Mouse (Mus musculus): ENCODE results near the gene H2-Ob.
A peak's percentile ranks its signal among the peaks of the same experiment; 100 is the strongest.

Gene H2-Ob

GRCm38 (mm10) chr17:34240916-34241315 lies 2.2 kb downstream of the H2-Ob start:
- no peak for DNase-seq (ENCODE audit: extremely low spot score)

- no peak for DNase-seq (ENCODE audit: extremely low spot score)
Observed at GRCm38 (mm10) chr17:34244656-34245055, 6.0 kb downstream of the H2-Ob start.

GRCm38 (mm10) chr17:34247047-34247446 lies 8.3 kb downstream of the H2-Ob start:
- DNase-seq (ENCODE audit: extremely low spot score) = no peak

GRCm38 (mm10) chr17:34248764-34249163 lies 10.1 kb downstream of the H2-Ob start:
- no peak for DNase-seq (ENCODE audit: extremely low spot score)

- no peak for DNase-seq (ENCODE audit: extremely low spot score)
Observed at GRCm38 (mm10) chr17:34249361-34249760, 10.7 kb downstream of the H2-Ob start.

GRCm38 (mm10) chr17:34249878-34250277 lies 11.2 kb downstream of the H2-Ob start:
- DNase-seq (ENCODE audit: extremely low spot score) = peak; percentile 20

- no peak for DNase-seq (ENCODE audit: extremely low spot score)
Observed at GRCm38 (mm10) chr17:34251666-34252065, 13.0 kb downstream of the H2-Ob start.

GRCm38 (mm10) chr17:34256501-34256900 lies 17.8 kb downstream of the H2-Ob start:
- DNase-seq (ENCODE audit: extremely low spot score) = no peak

GRCm38 (mm10) chr17:34257594-34258375 lies 19.1 kb downstream of the H2-Ob start, which contains the start of gene H2-Ab1:
TSS of gene H2-Ab1 (plus strand) at chr17:34257689.
- DNase-seq (ENCODE audit: extremely low spot score) = peak; percentile 37

- no peak for DNase-seq (ENCODE audit: extremely low spot score)
Observed at GRCm38 (mm10) chr17:34260551-34260950, 21.8 kb downstream of the H2-Ob start.

- peak; percentile 72 for DNase-seq (ENCODE audit: extremely low spot score)
Observed at GRCm38 (mm10) chr17:34261502-34261901, 22.8 kb downstream of the H2-Ob start.

- DNase-seq (ENCODE audit: extremely low spot score) = peak; percentile 90
Observed at GRCm38 (mm10) chr17:34263068-34263467, 24.4 kb downstream of the H2-Ob start.

GRCm38 (mm10) chr17:34263811-34264371 lies 25.2 kb downstream of the H2-Ob start:
- peak; percentile 62 for DNase-seq (ENCODE audit: extremely low spot score)

- DNase-seq (ENCODE audit: extremely low spot score) = peak; percentile 87
Observed at GRCm38 (mm10) chr17:34264452-34265351, 26.0 kb downstream of the H2-Ob start.

GRCm38 (mm10) chr17:34268262-34268661 lies 29.6 kb downstream of the H2-Ob start:
- DNase-seq (ENCODE audit: extremely low spot score) = no peak

- DNase-seq (ENCODE audit: extremely low spot score) = no peak
Observed at GRCm38 (mm10) chr17:34268748-34269147, 30.0 kb downstream of the H2-Ob start.

GRCm38 (mm10) chr17:34269817-34270216 lies 31.1 kb downstream of the H2-Ob start:
- no peak for DNase-seq (ENCODE audit: extremely low spot score)

GRCm38 (mm10) chr17:34270230-34270629 lies 31.5 kb downstream of the H2-Ob start:
- DNase-seq (ENCODE audit: extremely low spot score) = no peak

- no peak for DNase-seq (ENCODE audit: extremely low spot score)
Observed at GRCm38 (mm10) chr17:34270940-34271339, 32.2 kb downstream of the H2-Ob start.

- DNase-seq (ENCODE audit: extremely low spot score) = no peak
Observed at GRCm38 (mm10) chr17:34272102-34272501, 33.4 kb downstream of the H2-Ob start.

GRCm38 (mm10) chr17:34280499-34281038 lies 41.9 kb downstream of the H2-Ob start:
- DNase-seq (ENCODE audit: extremely low spot score) = no peak

- DNase-seq (ENCODE audit: extremely low spot score) = no peak
Observed at GRCm38 (mm10) chr17:34281836-34282235, 43.1 kb downstream of the H2-Ob start.

Data from embryo, embryonic 9.5 days (tissue).